Mouse (Mus musculus): ENCODE data around the gene Nol12. TPM values are rescaled to one million over a fixed set of nuclear protein-coding genes. Genes with fewer than 3 reads are reported as not detected.

The Nol12 gene
- total and polyA plus RNA-seq, 3 experiments: 13.1 to 17.4 (median 13.8) TPM

GRCm38 (mm10) chr15:78977676-78978159 is 43.0 kb downstream of the Nol12 start:
- 91% methylated on average over 8 of the region's 8 CpGs for WGBS
- DNase-seq: no peak
- H3K27ac ChIP-seq: no peak overlapping the region
- no peaks in the 10 kb centered on the region for H3K27me3 ChIP-seq (ENCODE audit: control insufficient read depth, insufficient read depth, low read length)
- H3K9ac ChIP-seq (ENCODE audit: low read depth, low read length): no peak overlapping the region
- intact Hi-C loops (cut with DNase I): no loop called here
- H3K4me1 ChIP-seq (ENCODE audit: control insufficient read depth, insufficient read depth, low read length): peaks cover 6% of the 10 kb centered on the region
- H3K79me2 ChIP-seq (replicated peaks; ENCODE audit: control insufficient read depth, insufficient read depth, low read length): no peaks in the 10 kb centered on the region
- H3K36me3 ChIP-seq (ENCODE audit: control insufficient read depth, insufficient read depth, low read length): no peaks in the 10 kb centered on the region
- no peak overlapping the region for H3K4me3 ChIP-seq
- TF ChIP-seq CTCF (IDR thresholded peaks at IDR 0.05) (no peak), POLR2A (IDR thresholded peaks at IDR 0.05; ENCODE audit: insufficient read depth, low read depth, low read length) (no peak), EP300 (IDR thresholded peaks at IDR 0.05; ENCODE audit: insufficient read depth, low read depth, low read length) (no peak)

DNA sequence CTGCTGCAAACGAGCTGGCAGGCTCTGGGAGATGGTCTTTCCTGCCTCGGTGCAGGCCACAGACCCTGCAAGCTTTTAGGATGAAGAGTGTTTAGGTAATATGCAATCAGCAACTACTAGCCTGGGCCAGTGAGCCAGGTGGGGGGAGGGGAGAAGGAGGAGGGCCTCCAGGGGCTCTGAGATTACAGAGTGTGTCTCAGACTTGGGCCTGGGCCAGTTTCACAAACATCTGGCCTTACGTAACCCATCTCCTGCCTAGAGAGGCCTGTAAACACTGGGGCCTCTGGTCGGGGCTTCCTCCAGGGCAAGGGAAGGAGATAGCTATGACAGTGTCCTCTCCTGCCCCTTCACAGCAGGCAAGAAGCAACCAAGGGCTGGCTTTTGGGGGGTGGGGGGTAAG is 44.1 kb downstream of the Nol12 start:
- TF ChIP-seq EP300 (IDR thresholded peaks at IDR 0.05; ENCODE audit: insufficient read depth, low read depth, low read length) (0 out of 2 replicates have a peak, but pooled peaks have one; percentile 54), POLR2A (IDR thresholded peaks at IDR 0.05; ENCODE audit: insufficient read depth, low read depth, low read length) (0 out of 2 replicates have a peak, but pooled peaks have one; percentile 23), CTCF (IDR thresholded peaks at IDR 0.05) (no peak)
- intact Hi-C loops (cut with DNase I): no loop called here
- Histone ChIP-seq H3K36me3 (ENCODE audit: control insufficient read depth, insufficient read depth, low read length) (no peaks in the 10 kb centered on the region), H3K27me3 (ENCODE audit: control insufficient read depth, insufficient read depth, low read length) (no peaks in the 10 kb centered on the region), H3K27ac (peak overlapping the region; percentile 49), H3K4me3 (no peak overlapping the region), H3K9ac (ENCODE audit: low read depth, low read length) (no peak overlapping the region; the same call in none of the 2 replicates), H3K79me2 (replicated peaks; ENCODE audit: control insufficient read depth, insufficient read depth, low read length) (0 out of 2 replicates have a peak, but pooled peaks cover 2% of the 10 kb centered on the region), H3K4me1 (ENCODE audit: control insufficient read depth, insufficient read depth, low read length) (peaks cover 6% of the 10 kb centered on the region)
- DNase-seq: peak; percentile 82 to 88
- WGBS: 12% methylated on average over 4 of the region's 4 CpGs

GRCm38 (mm10) chr15:78980084-78980483 is 45.4 kb downstream of the Nol12 start:
- intact Hi-C loops (cut with DNase I): no loop called here
- no peak for TF ChIP-seq EP300 (IDR thresholded peaks at IDR 0.05; ENCODE audit: insufficient read depth, low read depth, low read length)
- TF ChIP-seq POLR2A (IDR thresholded peaks at IDR 0.05; ENCODE audit: insufficient read depth, low read depth, low read length): no peak
- TF ChIP-seq CTCF (IDR thresholded peaks at IDR 0.05): no peak
- H3K27me3 ChIP-seq (ENCODE audit: control insufficient read depth, insufficient read depth, low read length): no peaks in the 10 kb centered on the region
- H3K79me2 ChIP-seq (replicated peaks; ENCODE audit: control insufficient read depth, insufficient read depth, low read length): 0 out of 2 replicates have a peak, but pooled peaks cover 3% of the 10 kb centered on the region
- peaks cover 12% of the 10 kb centered on the region for H3K4me1 ChIP-seq (ENCODE audit: control insufficient read depth, insufficient read depth, low read length)
- H3K4me3 ChIP-seq: no peak overlapping the region
- no peak overlapping the region for H3K9ac ChIP-seq (ENCODE audit: low read depth, low read length)
- H3K27ac ChIP-seq: no peak overlapping the region
- H3K36me3 ChIP-seq (ENCODE audit: control insufficient read depth, insufficient read depth, low read length): no peaks in the 10 kb centered on the region
- WGBS: 89% methylated on average over 4 of the region's 4 CpGs
- DNase-seq: no peak

GRCm38 (mm10) chr15:78982658-78983435 is 48.1 kb downstream of the Nol12 start:
- H3K36me3 ChIP-seq (ENCODE audit: control insufficient read depth, insufficient read depth, low read length): no peaks in the 10 kb centered on the region
- peak; percentile 88 to 93 for DNase-seq
- intact Hi-C loops (cut with DNase I): no loop called here
- H3K9ac ChIP-seq (ENCODE audit: low read depth, low read length): peak overlapping the region; percentile 86
- WGBS: under 1% methylated on average over 63 of the region's 67 CpGs
- TF ChIP-seq CTCF (IDR thresholded peaks at IDR 0.05) (no peak), EP300 (IDR thresholded peaks at IDR 0.05; ENCODE audit: insufficient read depth, low read depth, low read length) (0 out of 2 replicates have a peak, but pooled peaks have one; percentile 13), POLR2A (IDR thresholded peaks at IDR 0.05; ENCODE audit: insufficient read depth, low read depth, low read length) (peak; percentile 75)
- H3K27ac ChIP-seq: peak overlapping the region; percentile 99
- H3K27me3 ChIP-seq (ENCODE audit: control insufficient read depth, insufficient read depth, low read length): no peaks in the 10 kb centered on the region
- H3K4me1 ChIP-seq (ENCODE audit: control insufficient read depth, insufficient read depth, low read length): peaks cover 19% of the 10 kb centered on the region
- H3K79me2 ChIP-seq (replicated peaks; ENCODE audit: control insufficient read depth, insufficient read depth, low read length): 0 out of 2 replicates have a peak, but pooled peaks cover 5% of the 10 kb centered on the region
- H3K4me3 ChIP-seq: peak overlapping the region; percentile 98

GRCm38 (mm10) chr15:78983436-78984285 is 48.9 kb downstream of the Nol12 start:
- peak; percentile 65 to 76 for DNase-seq
- H3K36me3 ChIP-seq (ENCODE audit: control insufficient read depth, insufficient read depth, low read length): no peaks in the 10 kb centered on the region
- H3K27ac ChIP-seq: peak overlapping the region; percentile 99
- 3% methylated on average over 21 of the region's 21 CpGs for WGBS
- H3K79me2 ChIP-seq (replicated peaks; ENCODE audit: control insufficient read depth, insufficient read depth, low read length): 0 out of 2 replicates have a peak, but pooled peaks cover 5% of the 10 kb centered on the region
- H3K27me3 ChIP-seq (ENCODE audit: control insufficient read depth, insufficient read depth, low read length): no peaks in the 10 kb centered on the region
- peak overlapping the region; percentile 86 for H3K9ac ChIP-seq (ENCODE audit: low read depth, low read length)
- intact Hi-C loops (cut with DNase I): loop anchor here (2.0 kb wide), 1 partner anchor 43 kb away; no protein-coding TSS in a partner anchor
- TF ChIP-seq POLR2A (IDR thresholded peaks at IDR 0.05; ENCODE audit: insufficient read depth, low read depth, low read length) (peak; percentile 41; the same call in 1 of the 2 replicates), EP300 (IDR thresholded peaks at IDR 0.05; ENCODE audit: insufficient read depth, low read depth, low read length) (no peak; the same call in 1 of the 2 replicates), CTCF (IDR thresholded peaks at IDR 0.05) (no peak)
- H3K4me3 ChIP-seq: peak overlapping the region; percentile 98
- peaks cover 23% of the 10 kb centered on the region for H3K4me1 ChIP-seq (ENCODE audit: control insufficient read depth, insufficient read depth, low read length)

All from heart, adult 2 months (tissue).